Mouse (Mus musculus) kidney, adult 2 months (tissue): ENCODE results near the gene Tec. TPM values are rescaled to one million over a fixed set of nuclear protein-coding genes. Genes with fewer than 3 reads are reported as not detected.

Experiments
- DNase-seq: peaks from one replicate; pipeline ENCODE4 v3.0.0; 2021
- H3K27ac ChIP-seq: fragments of 200-500 bp; 2 replicates; pipeline ENCODE4 v1.5.1; 2012; ENCODE audit warnings: low read depth, low read length, control low read depth, inconsistent platforms; ENCODE audit not compliant: insufficient read depth
- H3K27me3 ChIP-seq: fragments of 200-500 bp; replicated peaks from 2 replicates; pipeline ENCODE4 v1.6.1; 2012; ENCODE audit warnings: mild to moderate bottlenecking, moderate library complexity, low read length, inconsistent platforms; ENCODE audit not compliant: control insufficient read depth, insufficient read depth
- H3K36me3 ChIP-seq: fragments of 200-500 bp; 2 replicates; pipeline ENCODE4 v1.6.1; 2012; ENCODE audit warnings: mild to moderate bottlenecking, moderate library complexity, low read length, inconsistent platforms; ENCODE audit not compliant: control insufficient read depth, insufficient read depth
- H3K4me1 ChIP-seq: fragments of 200-500 bp; 2 replicates; pipeline ENCODE4 v1.6.1; 2011; ENCODE audit warnings: low read length; ENCODE audit not compliant: control insufficient read depth, insufficient read depth
- H3K4me3 ChIP-seq: fragments of 200-500 bp; 2 replicates; pipeline ENCODE4 v1.5.1; 2011; ENCODE audit warnings: mild to moderate bottlenecking, low read depth, low read length, control low read depth; ENCODE audit not compliant: insufficient read depth
- CTCF ChIP-seq: fragments of 200-500 bp; conservative IDR thresholded peaks from 2 replicates; pipeline ENCODE4 v1.5.1; 2011; ENCODE audit warnings: low read depth, mild to moderate bottlenecking, control low read depth, low read length, moderate library complexity, mixed read lengths; ENCODE audit not compliant: insufficient read depth, insufficient read length
- POLR2A ChIP-seq: fragments of 200-500 bp; IDR thresholded peaks from one replicate; pipeline ENCODE4 v1.6.1; 2011; ENCODE audit warnings: low read depth, low read length, control low read depth
- WGBS: fragments of 180-500 bp; shearing (Covaris S2); methylation state at CpG from one replicate; pipeline ENCODE4 v1.1.7; 2018; 5-methylcytosine and 5-hydroxymethylcytosine counted together
- polyA plus RNA-seq: library from polyadenylated mRNA; depleted of rRNA; stranded (reverse); fragments of >200 nt; gene quantifications from 2 replicates; pipeline ENCODE4 v1.2.3, GENCODE M21; 2012; rRNA removed

The Tec gene
- 7.8 and 8.1 TPM in 2 replicates for polyA plus RNA-seq

DNA sequence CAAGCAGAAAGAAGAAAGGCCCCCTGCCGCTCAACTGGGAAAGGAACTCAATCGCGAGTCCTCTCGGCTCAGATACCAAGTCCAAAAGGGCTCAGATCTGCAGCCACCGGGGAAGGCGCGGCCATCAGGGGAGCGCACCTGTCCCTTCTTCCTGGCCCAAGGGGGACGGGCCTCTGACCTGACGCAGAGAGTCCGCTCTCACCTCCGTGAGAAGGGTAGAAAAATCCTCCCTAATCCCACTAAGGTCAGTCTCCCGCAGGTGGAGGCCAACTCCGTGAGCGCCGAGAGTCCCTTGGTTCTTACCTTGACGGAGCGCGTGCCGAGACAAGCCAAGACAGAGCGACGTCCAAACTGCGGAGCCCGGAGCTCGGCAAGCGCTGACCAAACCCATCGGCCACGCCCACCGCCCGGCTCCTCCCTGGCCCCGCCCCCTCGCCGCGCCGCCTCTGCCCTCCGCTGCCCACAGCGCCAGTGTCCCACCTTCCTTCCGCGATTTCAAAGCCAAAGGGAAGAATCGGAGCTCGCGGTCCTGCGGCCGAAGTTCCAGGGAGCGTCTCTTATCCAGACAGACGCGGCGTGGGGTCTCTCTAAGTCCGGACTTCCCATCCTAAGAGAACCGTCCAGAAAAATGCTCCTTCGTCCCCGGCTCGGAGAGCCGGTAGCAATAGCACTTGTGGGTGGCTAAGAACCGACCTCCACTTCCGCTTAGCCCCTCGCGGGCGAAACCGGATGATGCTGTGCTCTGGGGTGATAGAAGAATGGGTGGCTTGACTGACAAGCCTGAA is at the start of gene Tec:
Gene Tec, minus strand, starts transcription at position 393 of the 785 bp plus-strand sequence.
- Histone ChIP-seq H3K27ac (peak within 1 kb of the TSS; percentile 77), H3K36me3 (no peaks in the 10 kb centered on the region), H3K27me3 (no peaks in the 10 kb centered on the region), H3K4me1 (peaks cover 26% of the 10 kb centered on the region; the same call in 1 of the 2 replicates), H3K4me3 (peak within 1 kb of the TSS; percentile 65)
- peak; percentile 95 for DNase-seq
- under 1% methylated on average over 60 of the region's 60 CpGs for WGBS
- 0 out of 2 replicates have a peak, but pooled peaks have one; percentile 0 for TF ChIP-seq CTCF
- TF ChIP-seq POLR2A = peak; percentile 94

DNA sequence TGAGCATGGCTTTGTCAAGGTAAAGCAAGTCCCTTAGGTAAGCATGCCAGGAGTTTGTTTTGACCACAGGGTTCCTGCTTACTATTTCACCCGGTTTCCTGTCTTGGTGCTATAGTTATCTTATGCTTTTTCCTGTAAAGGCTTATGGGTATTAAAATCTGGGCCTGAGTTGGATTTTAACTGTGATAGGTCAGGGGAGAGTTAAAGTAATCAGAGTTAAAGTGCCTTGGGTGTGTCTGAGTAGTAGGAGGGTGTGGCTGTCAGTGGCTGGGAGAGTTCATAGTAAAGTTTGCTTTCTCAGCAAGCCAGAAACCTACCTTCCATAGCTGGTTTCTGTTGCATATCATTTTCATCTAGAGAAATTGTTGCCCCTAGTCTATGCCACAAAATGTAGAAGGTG is 48.6 kb upstream of the Tec start:
- TF ChIP-seq POLR2A (no peak), CTCF (no peak)
- no peak for DNase-seq
- 31% methylated on average over 1 of the region's 1 CpGs for WGBS
- Histone ChIP-seq H3K4me3 (no peak overlapping the region), H3K4me1 (peaks cover 13% of the 10 kb centered on the region; the same call in 1 of the 2 replicates), H3K27me3 (no peaks in the 10 kb centered on the region), H3K36me3 (no peaks in the 10 kb centered on the region), H3K27ac (no peak overlapping the region)

DNA sequence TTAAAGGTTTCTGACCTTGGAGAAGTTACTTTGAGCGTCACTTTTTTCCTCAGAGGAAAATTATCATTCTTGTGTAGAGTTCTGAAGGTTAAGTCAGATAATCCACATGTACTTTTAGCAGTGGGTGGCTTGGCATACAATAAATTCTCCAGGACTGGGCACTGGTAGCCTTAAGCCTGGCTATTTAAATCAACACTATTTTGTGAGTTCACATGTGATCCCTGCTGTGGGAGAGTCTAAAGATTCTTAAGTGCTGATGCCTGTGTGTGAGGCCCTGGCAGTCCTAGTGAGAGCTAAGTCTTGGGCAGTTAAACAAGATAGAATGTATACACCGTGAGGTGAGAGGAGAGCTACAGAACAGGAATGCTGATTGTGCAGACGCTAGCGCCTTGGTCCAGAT is 47.8 kb upstream of the Tec start:
- Histone ChIP-seq H3K36me3 (no peaks in the 10 kb centered on the region), H3K4me3 (peak overlapping the region; percentile 28), H3K27ac (peak overlapping the region; percentile 35; the same call in 1 of the 2 replicates), H3K4me1 (peaks cover 13% of the 10 kb centered on the region; the same call in 1 of the 2 replicates), H3K27me3 (no peaks in the 10 kb centered on the region)
- 29% methylated on average over 4 of the region's 4 CpGs for WGBS
- peak; percentile 11 for DNase-seq
- TF ChIP-seq POLR2A (no peak), CTCF (no peak)

DNA sequence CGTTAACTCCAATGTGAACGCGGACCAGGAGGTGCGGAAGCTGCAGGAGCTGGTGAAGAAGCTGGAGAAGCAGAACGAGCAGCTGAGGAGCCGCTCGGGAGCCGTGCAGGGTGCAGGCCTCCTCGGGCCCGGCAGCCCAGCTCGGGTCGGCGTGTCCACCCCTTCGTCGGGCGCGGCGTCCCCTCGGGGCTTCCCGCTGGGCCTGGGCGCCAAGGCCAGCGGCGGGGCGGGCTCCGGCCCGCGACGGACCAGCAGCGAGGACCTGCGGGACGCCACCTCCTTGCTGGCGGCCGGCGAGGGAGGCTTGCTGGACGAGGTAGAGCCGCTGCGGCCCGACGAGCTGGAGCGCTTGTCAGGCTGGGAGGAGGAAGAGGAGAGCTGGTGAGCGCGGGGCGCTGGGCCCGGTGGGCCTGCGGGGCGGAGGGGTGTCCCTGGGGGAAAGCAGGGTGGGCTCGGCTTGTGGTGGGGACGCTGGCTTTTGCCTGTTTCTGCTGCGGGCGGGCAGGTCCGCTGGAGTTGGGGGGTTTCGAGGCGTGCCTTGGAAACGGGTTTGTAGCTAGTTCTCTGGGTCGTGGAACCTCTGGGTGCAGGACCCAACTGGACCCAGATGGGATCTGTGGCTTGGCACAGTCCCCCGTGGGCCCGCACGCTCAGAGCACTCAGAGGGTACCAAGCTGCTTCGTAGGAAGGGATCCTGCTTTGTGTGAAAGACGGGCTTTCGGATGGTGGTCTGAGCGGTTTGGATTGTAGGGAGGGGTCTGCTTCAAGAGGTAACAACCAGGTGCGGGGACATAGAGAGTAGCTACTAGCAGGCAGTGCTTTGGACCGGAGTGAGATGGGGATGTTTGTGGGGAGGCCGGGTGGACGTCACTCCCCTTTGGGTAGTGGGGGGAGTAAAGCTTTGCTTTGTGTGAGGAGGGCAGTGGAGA is 46.6 kb upstream of the Tec start:
- Histone ChIP-seq H3K27me3 (no peaks in the 10 kb centered on the region), H3K4me1 (peaks cover 13% of the 10 kb centered on the region; the same call in 1 of the 2 replicates), H3K27ac (peak overlapping the region; percentile 99), H3K4me3 (peak overlapping the region; percentile 83), H3K36me3 (no peaks in the 10 kb centered on the region)
- DNase-seq = no peak
- under 1% methylated on average over 66 of the region's 66 CpGs for WGBS
- TF ChIP-seq POLR2A (no peak), CTCF (no peak)

DNA sequence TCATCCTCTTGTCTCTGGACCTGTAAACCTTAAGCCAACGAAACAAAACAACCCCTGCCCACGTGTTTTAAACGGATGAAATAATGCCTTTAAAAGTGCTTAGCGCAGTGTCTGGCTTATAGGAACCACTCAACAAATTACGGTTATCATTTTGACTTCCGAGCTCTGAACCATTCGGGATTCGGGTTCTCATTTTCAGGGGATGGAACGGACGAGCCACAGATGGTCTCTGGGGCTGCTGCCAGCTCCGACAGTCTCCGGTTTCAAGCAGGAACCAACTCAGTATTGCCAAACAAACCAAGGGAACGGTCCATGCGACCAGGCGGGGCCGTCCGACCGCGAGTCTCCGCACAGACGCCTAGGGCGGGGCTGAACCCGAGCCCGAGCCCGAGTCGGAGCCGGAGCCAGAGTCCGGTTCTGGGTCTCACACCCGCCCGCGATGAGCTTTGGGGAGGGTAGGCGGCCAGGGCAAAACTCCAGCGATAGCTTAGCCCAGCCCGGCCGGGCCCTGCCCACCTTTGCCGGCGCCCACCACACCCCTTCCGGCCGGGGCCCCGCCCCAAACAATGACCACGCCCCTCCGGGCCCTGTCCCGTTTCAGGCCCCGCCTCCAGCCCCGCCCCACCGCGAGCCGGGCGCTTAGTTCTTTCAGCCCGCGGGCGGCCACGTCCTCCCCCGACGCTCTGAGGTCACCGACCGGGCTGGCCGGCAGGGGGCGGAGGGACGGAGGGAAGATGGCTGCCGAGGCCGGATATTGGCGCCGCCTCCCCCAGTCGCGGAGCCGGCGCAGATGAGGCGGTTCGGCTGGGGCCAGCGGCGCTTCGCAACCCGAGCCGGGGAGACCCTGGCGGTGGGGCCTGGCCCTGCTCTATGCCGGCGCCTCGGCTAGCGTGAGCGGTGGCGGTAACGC is 45.6 kb upstream of the Tec start, which contains the start of gene Slain2:
Gene Slain2, plus strand, starts transcription at position 657 of the 910 bp plus-strand sequence.
- H3K27me3 ChIP-seq = no peaks in the 10 kb centered on the region
- WGBS = under 1% methylated on average over 83 of the region's 83 CpGs
- peak within 1 kb of the TSS; percentile 99 for H3K27ac ChIP-seq
- H3K36me3 ChIP-seq = no peaks in the 10 kb centered on the region
- peaks cover 13% of the 10 kb centered on the region; the same call in 1 of the 2 replicates for H3K4me1 ChIP-seq
- H3K4me3 ChIP-seq = peak within 1 kb of the TSS; percentile 91
- TF ChIP-seq POLR2A (peak; percentile 38), CTCF (peak; percentile 50)
- peak; percentile 99 for DNase-seq

DNA sequence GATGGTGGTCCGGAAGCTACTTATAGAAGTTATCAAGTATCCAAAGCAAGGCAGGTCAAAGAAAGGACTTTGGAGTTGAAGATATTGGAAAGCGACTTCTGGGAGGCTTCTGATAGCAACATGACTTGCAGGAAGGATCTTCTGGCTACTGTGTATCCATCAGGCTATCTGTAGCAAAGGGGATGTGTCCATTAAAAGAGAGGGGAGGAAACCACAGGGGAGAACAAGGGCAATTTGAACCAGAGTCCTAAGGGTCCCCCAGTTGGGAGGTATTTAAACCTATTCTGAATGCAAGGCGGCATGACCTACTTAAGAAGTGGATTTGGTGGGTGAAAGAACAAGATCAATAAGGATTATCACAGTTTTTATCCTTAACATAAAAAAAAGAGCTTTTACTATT is 43.0 kb upstream of the Tec start:
- Histone ChIP-seq H3K27me3 (no peaks in the 10 kb centered on the region), H3K4me1 (peaks cover 9% of the 10 kb centered on the region; the same call in 1 of the 2 replicates), H3K36me3 (no peaks in the 10 kb centered on the region), H3K27ac (no peak overlapping the region), H3K4me3 (no peak overlapping the region)
- TF ChIP-seq POLR2A (no peak), CTCF (no peak)
- DNase-seq = no peak
- WGBS = 96% methylated on average over 3 of the region's 3 CpGs
